Mouse (Mus musculus) erythroblast, embryonic 14.5 days (primary cell): ENCODE data around the gene Smim4.

Experiments
- GATA1 ChIP-seq: IDR thresholded peaks from 2 replicates; pipeline ENCODE4 v1.6.1; 2012; ENCODE audit warnings: low read length, inconsistent platforms, mixed read lengths
- TAL1 ChIP-seq: IDR thresholded peaks from 3 replicates; pipeline ENCODE4 v1.6.1; 2012; ENCODE audit warnings: low read length, inconsistent platforms, mixed read lengths

- TF ChIP-seq GATA1 (no peak), TAL1 (no peak)
Observed at GRCm38 (mm10) chr14:31134015-31135000, 5.6 kb upstream of the Smim4 start.
